Mouse (Mus musculus) E14TG2a.4 (cell line): Measurements from ENCODE around the gene Tmem220.

Experiments used
- H3K27me3 ChIP-seq: 2 replicates; pipeline ENCODE4 v1.6.1; 2014; ENCODE audit warnings: low read length, control low read depth; ENCODE audit not compliant: insufficient read depth
- H3K36me3 ChIP-seq: 2 replicates; pipeline ENCODE4 v1.6.1; 2014; ENCODE audit warnings: low read length, control low read depth; ENCODE audit not compliant: insufficient read depth
- H3K4me1 ChIP-seq: replicated peaks from 2 replicates; pipeline ENCODE4 v1.6.1; 2014; ENCODE audit warnings: low read depth, low read length, control low read depth
- H3K4me3 ChIP-seq: replicated peaks from 2 replicates; pipeline ENCODE4 v1.5.1; 2014; ENCODE audit warnings: mild to moderate bottlenecking, low read length
- H3K9me3 ChIP-seq: 2 replicates; pipeline ENCODE4 v1.6.1; 2014; ENCODE audit warnings: low read length, control low read depth
- CTCF ChIP-seq: conservative IDR thresholded peaks from 2 replicates; pipeline ENCODE4 v1.5.1; 2014; ENCODE audit warnings: low read length
- NANOG ChIP-seq: IDR thresholded peaks from 2 replicates; pipeline ENCODE4 v1.6.1; 2014; ENCODE audit warnings: borderline replicate concordance, low read length, mixed read lengths
- POU5F1 ChIP-seq: IDR thresholded peaks from 2 replicates; pipeline ENCODE4 v1.6.1; 2014; ENCODE audit warnings: low read length, borderline replicate concordance

Gene Tmem220

DNA sequence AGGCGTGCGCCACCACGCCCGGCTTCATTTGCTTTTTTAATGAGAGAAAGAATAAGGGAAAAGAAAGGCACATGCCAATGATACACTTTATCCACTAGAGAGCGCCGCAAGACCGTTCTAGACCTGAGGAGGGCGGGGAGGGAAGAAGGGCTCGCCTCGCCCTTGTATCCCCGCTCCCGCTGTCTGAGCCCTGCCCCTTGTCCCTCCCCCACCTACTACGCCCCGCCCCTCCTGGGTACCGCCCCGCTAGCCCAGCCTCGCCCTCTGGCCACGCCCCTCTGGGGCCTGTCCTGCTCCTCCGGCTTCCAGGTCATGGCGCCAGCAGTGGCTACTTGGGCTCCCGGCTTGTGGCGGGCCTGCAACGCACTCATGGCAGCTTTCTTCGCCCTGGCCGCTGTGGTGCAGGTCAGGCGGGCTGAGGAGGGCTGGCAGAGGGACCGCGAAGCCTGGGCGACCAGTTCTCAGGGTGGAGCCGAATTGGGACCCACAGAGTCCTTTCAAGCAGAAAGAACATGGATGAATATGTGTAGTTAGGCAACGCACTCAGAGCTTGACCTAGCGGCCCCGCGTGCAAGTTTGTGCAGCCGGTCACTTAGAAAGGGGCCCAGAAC lies at the start of gene Tmem220:
Gene Tmem220, plus strand, starts transcription at position 288 of the 611 bp plus-strand sequence.
- H3K9me3 ChIP-seq = no peaks in the 10 kb centered on the region
- no peaks in the 10 kb centered on the region for H3K27me3 ChIP-seq
- H3K4me3 ChIP-seq = peak within 1 kb of the TSS; percentile 82
- peak; percentile 40 for TF ChIP-seq CTCF
- no peak for TF ChIP-seq POU5F1
- H3K4me1 ChIP-seq = peaks cover 54% of the 10 kb centered on the region
- peaks cover 3% of the 10 kb centered on the region; the same call in 1 of the 2 replicates for H3K36me3 ChIP-seq

DNA sequence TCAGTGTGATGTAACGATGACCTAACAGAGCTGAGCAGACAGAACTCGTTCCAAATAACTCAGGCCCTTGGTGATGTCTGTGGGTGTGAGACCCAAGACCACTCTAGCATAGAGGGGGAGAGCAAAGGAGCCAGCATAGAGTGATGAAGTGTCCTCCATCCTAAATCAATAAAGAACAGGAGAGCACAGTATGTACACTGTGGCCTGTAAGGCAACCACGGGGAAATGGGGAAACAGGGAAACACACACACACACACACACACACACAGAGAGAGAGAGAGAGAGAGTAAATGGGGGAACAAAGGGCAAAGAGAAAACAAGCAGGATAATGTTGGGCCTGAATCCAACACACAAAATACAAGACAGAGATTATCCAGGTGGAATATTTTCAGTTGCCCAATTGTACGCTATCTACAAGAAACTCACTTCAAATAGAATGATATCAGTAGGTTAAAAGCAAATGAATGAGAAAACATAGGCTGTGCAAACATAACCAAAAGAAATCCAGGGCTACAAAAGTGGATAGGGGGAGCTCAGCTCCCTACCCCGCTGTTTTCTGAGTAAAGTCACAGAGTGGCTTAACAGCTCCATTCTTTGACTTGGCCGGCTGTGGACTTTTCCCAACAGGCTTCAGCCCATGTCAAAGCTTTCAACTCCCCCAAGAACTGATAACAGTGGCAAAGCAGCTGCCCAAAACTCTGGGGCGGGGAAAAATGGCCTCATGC lies 49.2 kb upstream of the Tmem220 start:
- no peaks in the 10 kb centered on the region for H3K36me3 ChIP-seq
- TF ChIP-seq CTCF (no peak), POU5F1 (no peak), NANOG (no peak)
- H3K27me3 ChIP-seq = peaks cover 6% of the 10 kb centered on the region; the same call in 1 of the 2 replicates
- peaks cover 1% of the 10 kb centered on the region; the same call in 1 of the 2 replicates for H3K4me1 ChIP-seq
- H3K9me3 ChIP-seq = no peaks in the 10 kb centered on the region
- no peak overlapping the region for H3K4me3 ChIP-seq

DNA sequence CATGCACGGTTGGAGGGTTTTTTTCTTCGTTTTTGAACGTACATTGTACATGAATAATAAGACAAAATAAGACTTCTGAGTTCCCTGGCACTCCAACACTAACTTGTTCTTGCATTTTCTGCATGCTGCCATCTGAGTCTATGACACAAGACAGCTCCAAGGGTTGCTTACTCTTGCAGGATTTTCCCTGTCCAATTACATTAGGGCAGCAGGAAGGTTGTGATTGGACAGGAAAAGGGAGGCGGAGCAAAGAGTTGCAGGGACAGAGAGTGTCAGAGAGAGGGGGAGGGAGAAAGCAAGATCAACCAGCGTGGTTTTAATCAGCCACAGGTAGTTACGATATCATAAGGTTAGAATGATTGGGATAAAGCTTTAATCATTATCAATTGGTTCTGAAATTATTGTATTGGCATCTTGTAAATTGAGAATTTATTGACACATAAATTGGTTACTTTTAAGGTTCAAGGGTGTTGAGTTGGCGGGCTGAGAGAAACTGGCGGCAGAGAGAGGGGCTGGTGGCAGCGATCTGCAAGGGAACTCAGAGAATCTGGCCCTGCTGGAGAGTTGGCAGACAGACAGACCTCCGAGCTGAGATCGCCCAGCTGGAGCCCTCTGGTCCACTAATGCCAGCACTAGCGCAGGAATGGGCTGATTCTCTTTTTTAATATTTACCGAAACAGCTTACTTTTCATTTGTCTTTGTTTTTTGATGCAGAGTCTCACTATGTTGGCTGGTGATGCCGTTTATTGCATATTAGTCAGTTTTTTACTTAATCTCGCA lies 43.4 kb upstream of the Tmem220 start:
- Histone ChIP-seq H3K9me3 (no peaks in the 10 kb centered on the region), H3K4me3 (peak overlapping the region; percentile 53; the same call in 1 of the 2 replicates), H3K36me3 (no peaks in the 10 kb centered on the region), H3K27me3 (no peaks in the 10 kb centered on the region), H3K4me1 (peaks cover 50% of the 10 kb centered on the region)
- no peak for TF ChIP-seq CTCF
- no peak for TF ChIP-seq POU5F1
- TF ChIP-seq NANOG = no peak

DNA sequence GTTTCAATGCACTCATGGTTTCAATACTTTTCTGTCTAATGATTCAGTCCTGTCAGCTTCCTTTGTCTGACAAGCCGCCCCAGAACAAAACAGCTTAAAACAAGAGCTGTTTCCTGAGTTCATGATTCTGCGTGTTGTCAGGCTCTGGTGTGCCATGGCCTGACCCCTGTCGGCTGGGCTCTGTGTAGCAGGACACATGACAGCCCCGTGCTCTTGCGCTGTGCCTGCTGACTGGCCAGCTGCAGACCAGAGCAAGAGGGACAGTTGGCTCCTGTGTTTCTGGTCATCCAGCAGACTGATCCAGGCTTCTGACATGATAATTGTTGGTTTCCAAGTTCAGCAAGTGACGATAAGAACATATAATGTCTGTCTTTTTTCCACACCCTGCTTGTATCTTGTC lies 42.2 kb upstream of the Tmem220 start:
- Histone ChIP-seq H3K9me3 (no peaks in the 10 kb centered on the region), H3K4me3 (no peak overlapping the region), H3K4me1 (peaks cover 50% of the 10 kb centered on the region), H3K27me3 (no peaks in the 10 kb centered on the region), H3K36me3 (no peaks in the 10 kb centered on the region)
- TF ChIP-seq CTCF (0 out of 2 replicates have a peak, but pooled peaks have one; percentile 16), NANOG (no peak), POU5F1 (no peak)

DNA sequence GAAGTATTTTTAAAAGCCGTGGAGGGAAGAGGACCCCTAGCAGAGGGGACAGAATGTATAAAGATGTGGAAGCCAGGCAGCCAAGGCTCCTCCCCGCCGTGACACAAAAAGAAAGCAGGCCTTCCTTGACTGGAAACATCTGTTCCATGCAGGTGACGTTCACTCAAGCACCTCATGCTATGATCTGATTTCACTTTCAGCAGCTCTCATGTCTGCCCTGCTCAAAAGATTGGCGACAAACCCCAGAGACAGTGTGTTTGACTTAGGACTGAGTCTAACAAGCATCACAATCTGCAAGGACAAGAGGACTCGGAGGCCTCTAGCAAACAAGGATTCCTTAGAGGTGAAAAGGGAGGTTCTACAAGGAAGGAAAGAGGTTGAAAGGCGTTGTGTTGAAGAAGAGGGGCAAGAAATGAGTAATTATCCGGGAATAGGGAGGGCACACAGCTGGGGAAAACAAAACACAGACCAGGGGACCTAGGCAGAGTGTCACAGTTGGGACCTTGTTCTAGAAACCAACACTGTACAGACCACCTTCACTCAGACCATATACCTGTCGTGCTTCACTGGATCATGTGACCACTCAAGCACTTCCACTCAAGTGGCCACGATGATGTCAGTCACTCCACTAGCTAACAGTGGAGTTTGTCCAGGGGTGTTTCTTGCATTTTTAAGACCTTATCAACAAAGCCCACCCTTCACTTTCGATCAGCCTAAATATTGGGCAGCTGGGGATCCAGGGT lies 41.4 kb upstream of the Tmem220 start:
- H3K4me1 ChIP-seq = peaks cover 50% of the 10 kb centered on the region
- TF ChIP-seq CTCF (no peak), NANOG (no peak), POU5F1 (no peak)
- no peaks in the 10 kb centered on the region for H3K27me3 ChIP-seq
- H3K9me3 ChIP-seq = no peaks in the 10 kb centered on the region
- H3K4me3 ChIP-seq = no peak overlapping the region
- no peaks in the 10 kb centered on the region for H3K36me3 ChIP-seq

DNA sequence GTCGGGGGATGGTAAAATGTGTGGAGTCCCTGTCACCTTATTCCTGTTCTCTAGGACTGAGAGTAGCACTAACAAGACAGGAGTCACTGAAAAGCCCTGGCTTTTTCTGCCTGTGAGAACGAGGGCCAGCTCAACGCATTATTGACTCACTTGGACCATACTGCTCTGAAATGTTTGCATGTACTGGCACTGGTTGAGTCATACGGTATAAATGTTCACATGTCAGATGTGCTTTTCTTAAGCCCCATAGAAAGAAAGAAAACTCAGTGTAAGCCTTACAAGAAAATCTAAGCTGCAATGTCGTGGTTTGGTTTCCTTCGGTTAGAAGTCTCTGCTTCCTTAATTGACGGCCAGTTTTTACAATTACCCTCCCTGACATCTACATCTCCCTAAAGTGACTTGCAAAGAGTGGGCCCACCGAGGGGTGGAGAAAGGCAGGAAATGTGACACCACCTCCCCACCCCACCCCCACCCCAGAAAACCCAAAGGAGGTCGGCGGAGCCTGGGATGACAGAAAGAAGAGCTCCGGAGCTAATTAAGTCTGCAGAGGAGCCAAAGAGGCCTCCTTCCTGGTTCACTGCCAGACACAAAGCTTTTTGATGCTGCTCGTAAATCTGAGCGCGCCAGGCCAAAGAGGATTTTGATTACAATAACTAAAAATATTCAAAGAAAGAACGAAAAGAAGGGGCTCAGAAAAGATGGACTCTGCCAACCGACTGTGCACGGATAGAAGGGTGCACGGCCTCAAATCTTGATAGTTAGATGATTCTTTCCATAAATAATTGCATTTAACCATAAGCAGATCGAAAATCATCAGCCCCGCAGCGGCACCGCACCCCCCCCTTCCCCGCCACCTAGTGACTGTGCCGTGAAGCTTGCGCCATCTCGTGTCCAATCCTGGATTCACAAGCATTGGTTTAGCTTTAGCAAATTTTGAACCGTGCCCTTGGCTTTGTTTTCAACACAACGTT lies 40.5 kb upstream of the Tmem220 start:
- Histone ChIP-seq H3K27me3 (no peaks in the 10 kb centered on the region), H3K4me3 (peak overlapping the region; percentile 69), H3K36me3 (no peaks in the 10 kb centered on the region), H3K9me3 (no peaks in the 10 kb centered on the region), H3K4me1 (peaks cover 50% of the 10 kb centered on the region)
- TF ChIP-seq POU5F1 (no peak), CTCF (peak; percentile 77)

DNA sequence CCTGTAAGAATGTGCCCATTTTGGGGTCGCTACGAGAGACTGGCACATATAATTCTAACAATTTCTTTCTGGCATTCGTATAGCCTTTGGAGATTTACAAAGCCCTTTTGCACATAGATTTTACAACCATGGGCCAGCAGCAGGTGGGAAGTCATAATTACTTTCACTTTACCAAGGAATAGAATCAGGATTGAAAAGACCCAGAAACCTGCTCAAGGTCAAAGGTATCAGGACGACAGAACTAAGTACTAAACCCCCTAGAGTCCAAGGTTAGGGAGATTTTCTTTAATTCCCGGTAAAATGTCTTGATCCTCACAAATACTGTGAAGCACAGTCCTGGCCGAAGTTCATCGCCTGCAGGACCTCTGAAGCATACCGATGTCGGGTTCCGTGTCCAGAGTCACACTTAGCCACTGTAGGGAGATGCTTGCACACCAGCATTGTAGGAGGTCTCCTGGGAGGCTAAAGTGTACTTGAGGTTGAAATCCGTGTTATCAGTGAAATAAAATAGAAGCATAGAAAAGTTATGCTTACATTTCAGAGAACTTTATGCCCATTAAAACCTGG lies 39.7 kb upstream of the Tmem220 start:
- Histone ChIP-seq H3K9me3 (no peaks in the 10 kb centered on the region), H3K36me3 (no peaks in the 10 kb centered on the region), H3K4me1 (peaks cover 51% of the 10 kb centered on the region), H3K27me3 (no peaks in the 10 kb centered on the region), H3K4me3 (peak overlapping the region; percentile 69; the same call in 1 of the 2 replicates)
- no peak for TF ChIP-seq POU5F1
- no peak for TF ChIP-seq NANOG
- no peak for TF ChIP-seq CTCF
